Mouse (Mus musculus) hindbrain, embryonic 11.5 days (tissue): Measurements from ENCODE around the gene Pkn3. TPM values are rescaled to one million over a fixed set of nuclear protein-coding genes. Genes with fewer than 3 reads are reported as not detected.
A peak's percentile ranks its signal among the peaks of the same experiment; 100 is the strongest.

Experiments used
- ATAC-seq: fragments of 200-750 bp; cut with Nextera tagmentation; 2 replicates; pipeline ENCODE4 v1.8.0; 2017; ENCODE audit warnings: mild to moderate bottlenecking, moderate TSS enrichment, moderate library complexity; ENCODE audit not compliant: low FRiP score
- DNase-seq: peaks from one replicate; pipeline ENCODE4 v3.0.0-alpha.2; 2015; ENCODE audit warnings: low spot score
- H3K27ac ChIP-seq: fragments of 300-500 bp; sonication (generic); 2 replicates; pipeline ENCODE4 v1.5.1; 2014; ENCODE audit warnings: mild to moderate bottlenecking, low read depth, low read length
- H3K27me3 ChIP-seq: fragments of 300-500 bp; sonication (generic); 2 replicates; pipeline ENCODE4 v1.6.1; 2014; ENCODE audit warnings: mild to moderate bottlenecking, low read length, moderate library complexity, mixed read lengths; ENCODE audit not compliant: control insufficient read depth, insufficient read depth
- H3K36me3 ChIP-seq: fragments of 300-500 bp; sonication (generic); 2 replicates; pipeline ENCODE4 v1.6.1; 2014; ENCODE audit warnings: mild to moderate bottlenecking, low read length, moderate library complexity, mixed read lengths; ENCODE audit not compliant: control insufficient read depth, insufficient read depth
- H3K4me1 ChIP-seq: fragments of 300-500 bp; sonication (generic); replicated peaks from 2 replicates; pipeline ENCODE4 v1.6.1; 2014; ENCODE audit warnings: low read length, mixed read lengths; ENCODE audit not compliant: control insufficient read depth, insufficient read depth
- H3K4me2 ChIP-seq: fragments of 300-500 bp; sonication (generic); replicated peaks from 2 replicates; pipeline ENCODE4 v1.6.1; 2014; ENCODE audit warnings: mild to moderate bottlenecking, low read depth, low read length
- H3K4me3 ChIP-seq: fragments of 300-500 bp; sonication (generic); 2 replicates; pipeline ENCODE4 v1.5.1; 2014; ENCODE audit warnings: low read depth, low read length
- H3K9ac ChIP-seq: fragments of 300-500 bp; sonication (generic); 2 replicates; pipeline ENCODE4 v1.6.1; 2014; ENCODE audit warnings: low read depth, low read length
- H3K9me3 ChIP-seq: fragments of 300-500 bp; sonication (generic); 2 replicates; pipeline ENCODE4 v1.6.1; 2016; ENCODE audit warnings: low read length; ENCODE audit not compliant: control insufficient read depth
- WGBS: fragments of 180-500 bp; shearing (Covaris S2); extraction: QIAGEN DNeasy Blood & Tissue Kit; methylation state at CpG from one replicate; pipeline ENCODE4 v1.1.7; 2014; 5-methylcytosine and 5-hydroxymethylcytosine counted together
- polyA plus RNA-seq: library from polyadenylated mRNA; unstranded; fragments of >200 nt; fragmentation: Nextera tagmentation; extraction: Ambion mirVana; gene quantifications from 2 replicates; pipeline ENCODE4 v1.2.1, GENCODE M21; 2014

The Pkn3 gene
- 4.5 and 5.2 TPM in 2 replicates for polyA plus RNA-seq

- DNase-seq, result peak; percentile 92
- no peaks in the 10 kb centered on the region for H3K27me3 ChIP-seq
- H3K9ac ChIP-seq, result peak within 1 kb of the TSS; percentile 48
- H3K27ac ChIP-seq, result peak within 1 kb of the TSS; percentile 33
- peak within 1 kb of the TSS; percentile 42 for H3K4me3 ChIP-seq
- peaks cover 3% of the 10 kb centered on the region; the same call in 1 of the 2 replicates for H3K4me1 ChIP-seq
- WGBS, result 1% methylated on average over 53 of the region's 53 CpGs
- 0 out of 2 replicates have a peak, but pooled peaks cover 5% of the 10 kb centered on the region for H3K36me3 ChIP-seq
- peak within 1 kb of the TSS; percentile 85 for H3K4me2 ChIP-seq
- peak; percentile 78 for ATAC-seq
- no peaks in the 10 kb centered on the region for H3K9me3 ChIP-seq
Measured at GRCm38 (mm10) chr2:30077502-30078348, at the start of gene Pkn3. Gene Pkn3 (plus strand): TSS chr2:30077684.

- Histone ChIP-seq H3K4me2 (no peak overlapping the region), H3K4me1 (no peaks in the 10 kb centered on the region), H3K27me3 (no peaks in the 10 kb centered on the region), H3K27ac (no peak overlapping the region), H3K36me3 (peaks cover 21% of the 10 kb centered on the region), H3K4me3 (no peak overlapping the region), H3K9ac (no peak overlapping the region), H3K9me3 (no peaks in the 10 kb centered on the region)
- no peak for DNase-seq
- ATAC-seq, result no peak
- WGBS, result 56% methylated on average over 11 of the region's 11 CpGs
Measured at GRCm38 (mm10) chr2:30032244-30032846, 45.1 kb upstream of the Pkn3 start.

- Histone ChIP-seq H3K9me3 (no peaks in the 10 kb centered on the region), H3K4me1 (no peaks in the 10 kb centered on the region), H3K4me3 (no peak overlapping the region), H3K4me2 (no peak overlapping the region), H3K27me3 (no peaks in the 10 kb centered on the region), H3K36me3 (peaks cover 21% of the 10 kb centered on the region), H3K27ac (no peak overlapping the region), H3K9ac (no peak overlapping the region)
- ATAC-seq (no peak), DNase-seq (no peak)
- WGBS, result 76% methylated on average over 6 of the region's 6 CpGs
Measured at GRCm38 (mm10) chr2:30032957-30033356, 44.5 kb upstream of the Pkn3 start.

- ATAC-seq (no peak), DNase-seq (no peak)
- H3K36me3 ChIP-seq, result no peaks in the 10 kb centered on the region
- H3K4me3 ChIP-seq, result no peak overlapping the region
- no peak overlapping the region for H3K27ac ChIP-seq
- H3K9me3 ChIP-seq, result no peaks in the 10 kb centered on the region
- WGBS, result 91% methylated on average over 2 of the region's 2 CpGs
- H3K27me3 ChIP-seq, result no peaks in the 10 kb centered on the region
- no peak overlapping the region for H3K9ac ChIP-seq
- H3K4me2 ChIP-seq, result no peak overlapping the region
- no peaks in the 10 kb centered on the region for H3K4me1 ChIP-seq
Measured at GRCm38 (mm10) chr2:30037762-30038161, 39.7 kb upstream of the Pkn3 start.

- no peaks in the 10 kb centered on the region for H3K27me3 ChIP-seq
- no peaks in the 10 kb centered on the region for H3K4me1 ChIP-seq
- no peak for DNase-seq
- no peaks in the 10 kb centered on the region for H3K36me3 ChIP-seq
- H3K9me3 ChIP-seq, result no peaks in the 10 kb centered on the region
- no peak overlapping the region for H3K27ac ChIP-seq
- no peak overlapping the region for H3K4me2 ChIP-seq
- no peak overlapping the region for H3K4me3 ChIP-seq
- ATAC-seq, result no peak
- H3K9ac ChIP-seq, result no peak overlapping the region
- WGBS, result 94% methylated on average over 10 of the region's 10 CpGs
Measured at GRCm38 (mm10) chr2:30038370-30038769, 39.1 kb upstream of the Pkn3 start.

- no peak overlapping the region for H3K27ac ChIP-seq
- no peak overlapping the region for H3K4me2 ChIP-seq
- no peaks in the 10 kb centered on the region for H3K4me1 ChIP-seq
- H3K9ac ChIP-seq, result no peak overlapping the region
- no peaks in the 10 kb centered on the region for H3K9me3 ChIP-seq
- H3K27me3 ChIP-seq, result no peaks in the 10 kb centered on the region
- ATAC-seq (no peak), DNase-seq (no peak)
- no peaks in the 10 kb centered on the region for H3K36me3 ChIP-seq
- no peak overlapping the region for H3K4me3 ChIP-seq
Measured at GRCm38 (mm10) chr2:30039687-30040086, 37.8 kb upstream of the Pkn3 start.

- H3K4me1 ChIP-seq, result no peaks in the 10 kb centered on the region
- H3K9ac ChIP-seq, result no peak overlapping the region
- no peaks in the 10 kb centered on the region for H3K9me3 ChIP-seq
- no peaks in the 10 kb centered on the region for H3K27me3 ChIP-seq
- ATAC-seq (no peak), DNase-seq (peak; percentile 87)
- no peak overlapping the region for H3K4me2 ChIP-seq
- H3K4me3 ChIP-seq, result no peak overlapping the region
- H3K27ac ChIP-seq, result no peak overlapping the region
- H3K36me3 ChIP-seq, result no peaks in the 10 kb centered on the region
- WGBS, result 7% methylated on average over 4 of the region's 4 CpGs
Measured at GRCm38 (mm10) chr2:30042445-30042844, 35.0 kb upstream of the Pkn3 start.

GRCm38 (mm10) chr2:30044550-30044949 is 32.9 kb upstream of the Pkn3 start:
- 85% methylated on average over 5 of the region's 5 CpGs for WGBS

GRCm38 (mm10) chr2:30047127-30047526 is 30.4 kb upstream of the Pkn3 start:
- Histone ChIP-seq H3K9ac (no peak overlapping the region), H3K9me3 (no peaks in the 10 kb centered on the region), H3K4me2 (no peak overlapping the region), H3K36me3 (no peaks in the 10 kb centered on the region), H3K27ac (no peak overlapping the region), H3K4me1 (no peaks in the 10 kb centered on the region), H3K27me3 (no peaks in the 10 kb centered on the region), H3K4me3 (no peak overlapping the region)
- whole genome bisulfite sequencing, result 98% methylated on average over 6 of the region's 6 CpGs
- no peak for ATAC-seq
- DNase-seq, result no peak

More at GRCm38 (mm10) chr2:30044550-30044949, 32.9 kb upstream of the Pkn3 start:
- H3K36me3 ChIP-seq, result no peaks in the 10 kb centered on the region
- H3K27me3 ChIP-seq, result no peaks in the 10 kb centered on the region
- H3K4me2 ChIP-seq, result no peak overlapping the region
- DNase-seq (no peak), ATAC-seq (no peak)
- no peak overlapping the region for H3K27ac ChIP-seq
- no peaks in the 10 kb centered on the region for H3K4me1 ChIP-seq
- no peak overlapping the region for H3K4me3 ChIP-seq
- H3K9me3 ChIP-seq, result no peaks in the 10 kb centered on the region
- H3K9ac ChIP-seq, result no peak overlapping the region
